ENCODE assay signal across 8 mouse cellular contexts in the genomic region with DNA sequence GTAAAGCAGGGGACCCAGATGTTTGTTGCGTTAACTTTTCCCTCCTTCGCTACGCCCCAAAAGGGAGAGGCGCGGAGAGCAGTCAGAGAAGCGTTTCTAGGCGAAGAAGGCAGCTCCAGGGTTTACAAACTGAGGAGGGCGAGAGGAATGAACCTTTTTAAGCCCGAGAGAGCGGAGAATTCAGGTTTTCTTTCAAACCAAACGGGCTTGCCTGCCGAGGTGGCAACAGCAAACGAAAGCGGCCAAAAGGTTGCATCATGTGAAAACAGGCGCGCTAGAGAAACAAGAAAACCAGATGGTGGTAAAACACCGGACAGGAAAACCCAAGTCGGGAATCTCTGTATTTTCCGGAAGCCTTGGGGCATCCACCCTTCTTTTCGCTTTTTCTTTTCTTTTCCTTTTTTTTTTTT. TPM values are rescaled to one million over a fixed set of nuclear protein-coding genes. Genes with fewer than 3 reads are reported as not detected.
DNase-seq lines count a peak whose midpoint lies in the region; ATAC-seq and TF ChIP-seq lines count a peak whose summit lies in the region.

No protein-coding gene starts in this region.

- H3K9me3 ChIP-seq in heart, embryonic 12.5 days (replicated peaks): no peaks in the 10 kb centered on the region
- no peaks in the 10 kb centered on the region for H3K9me3 ChIP-seq in limb, embryonic 15.5 days
- H3K9me3 ChIP-seq in neural tube, embryonic 15.5 days (replicated peaks): no peaks in the 10 kb centered on the region

- no peak for TF ChIP-seq CTCF in cerebellum, adult 2 months (IDR thresholded peaks at IDR 0.05; ENCODE audit: borderline replicate concordance, insufficient read depth, low read depth, low read length)

- no peak overlapping the region for H3K27ac ChIP-seq in cerebellum, adult 2 months (ENCODE audit: insufficient read depth, low read length)
- H3K27ac ChIP-seq in heart, embryonic 12.5 days (ENCODE audit: poor library complexity, severe bottlenecking): peak overlapping the region; percentile 99
- peak overlapping the region; percentile 98 for H3K27ac ChIP-seq in limb, embryonic 15.5 days
- peak overlapping the region; percentile 60; the same call in 1 of the 2 replicates for H3K27ac ChIP-seq in neural tube, embryonic 15.5 days (replicated peaks)

- ATAC-seq in cerebellum, adult (ENCODE audit: insufficient number of reproducible peaks, low FRiP score, low TSS enrichment): no peak
- no peak for ATAC-seq in heart, embryonic 12.5 days (ENCODE audit: insufficient number of reproducible peaks, low FRiP score)
- ATAC-seq in limb, embryonic 15.5 days (ENCODE audit: insufficient number of reproducible peaks, low FRiP score, low TSS enrichment, low read depth): no peak
- ATAC-seq in neural tube, embryonic 15.5 days (ENCODE audit: low FRiP score): no peak

- H3K4me2 ChIP-seq in heart, embryonic 12.5 days: peak overlapping the region; percentile 76
- H3K4me2 ChIP-seq in limb, embryonic 15.5 days: peak overlapping the region; percentile 64
- peak overlapping the region; percentile 79 for H3K4me2 ChIP-seq in neural tube, embryonic 15.5 days

- peaks cover 7% of the 10 kb centered on the region; the same call in 1 of the 2 replicates for H3K36me3 ChIP-seq in heart, embryonic 12.5 days
- no peaks in the 10 kb centered on the region for H3K36me3 ChIP-seq in limb, embryonic 15.5 days
- H3K36me3 ChIP-seq in neural tube, embryonic 15.5 days: no peaks in the 10 kb centered on the region

- H3K4me3 ChIP-seq in cerebellum, adult 2 months (replicated peaks; ENCODE audit: insufficient read depth, low read depth, low read length): peak overlapping the region; percentile 43
- peak overlapping the region; percentile 97 for H3K4me3 ChIP-seq in heart, embryonic 12.5 days
- peak overlapping the region; percentile 92 for H3K4me3 ChIP-seq in limb, embryonic 15.5 days
- H3K4me3 ChIP-seq in neural tube, embryonic 15.5 days (replicated peaks): peak overlapping the region; percentile 66

- H3K27me3 ChIP-seq in cerebellum, adult 2 months (ENCODE audit: control insufficient read depth, insufficient read depth, low read length): no peaks in the 10 kb centered on the region; the same call in 1 of the 2 replicates
- no peaks in the 10 kb centered on the region for H3K27me3 ChIP-seq in heart, embryonic 12.5 days (replicated peaks)
- H3K27me3 ChIP-seq in limb, embryonic 15.5 days: peaks cover 6% of the 10 kb centered on the region; the same call in 1 of the 2 replicates
- H3K27me3 ChIP-seq in neural tube, embryonic 15.5 days (replicated peaks): peaks cover 9% of the 10 kb centered on the region; the same call in 1 of the 2 replicates

- H3K9ac ChIP-seq in heart, embryonic 12.5 days: peak overlapping the region; percentile 100
- peak overlapping the region; percentile 82 for H3K9ac ChIP-seq in limb, embryonic 15.5 days
- H3K9ac ChIP-seq in neural tube, embryonic 15.5 days (replicated peaks): peak overlapping the region; percentile 90

- WGBS in cerebellum, adult 2 months: 2% methylated on average over 20 of the region's 20 CpGs
- under 1% methylated on average over 20 of the region's 20 CpGs for WGBS in heart, embryonic 12.5 days
- under 1% methylated on average over 20 of the region's 20 CpGs for WGBS in limb, embryonic 15.5 days
- under 1% methylated on average over 20 of the region's 20 CpGs for WGBS in neural tube, embryonic 15.5 days

- no peaks in the 10 kb centered on the region for H3K4me1 ChIP-seq in cerebellum, adult 2 months (ENCODE audit: control insufficient read depth, insufficient read depth, low read length)
- H3K4me1 ChIP-seq in heart, embryonic 12.5 days (replicated peaks): peaks cover 48% of the 10 kb centered on the region
- peaks cover 41% of the 10 kb centered on the region for H3K4me1 ChIP-seq in limb, embryonic 15.5 days
- peaks cover 50% of the 10 kb centered on the region for H3K4me1 ChIP-seq in neural tube, embryonic 15.5 days

- DNase-seq in cerebellum, adult 2 months: peak; percentile 9 to 19
- peak; percentile 24 to 48 for DNase-seq in urinary bladder, postnatal 36 days (ENCODE audit: low spot score in 2 of 2)
- no peak for DNase-seq in urinary bladder, postnatal 10 days (ENCODE audit: low spot score)
- DNase-seq in layer of hippocampus, adult 9-11 months: no peak

- TF ChIP-seq POLR2A in cerebellum, adult 2 months (IDR thresholded peaks at IDR 0.05; ENCODE audit: borderline replicate concordance, insufficient read depth, low read length): no peak

RNA-seq across cellular contexts. Expression of gene Clic4, which starts 1.2 kb away (rescaled TPM):
- 92.3 and 98.4 TPM in 2 replicates for polyA plus RNA-seq in cerebellum, adult 2 months (2012; rRNA removed)
- polyA plus RNA-seq in heart, embryonic 12.5 days (2016; fragmentation: Nextera tagmentation; extraction: Ambion mirVana): 291 and 300 TPM in 2 replicates
- polyA plus RNA-seq in limb, embryonic 15.5 days (2015; fragmentation: Nextera tagmentation; extraction: Ambion mirVana): 117 and 133 TPM in 2 replicates
- 45.3 and 62.7 TPM in 2 replicates for polyA plus RNA-seq in neural tube, embryonic 15.5 days (2015; fragmentation: Nextera tagmentation; extraction: Ambion mirVana)

Comparison
In these comparisons a context has a peak if more than half of its experiments do, and no peak if none do; other contexts are left out.
1. DNase-seq: peak in cerebellum, adult 2 months (2 of 2) and urinary bladder, postnatal 36 days (2 of 2); none in urinary bladder, postnatal 10 days (single experiment) and layer of hippocampus, adult 9-11 months (single experiment).
2. H3K4me3 ChIP-seq: peak in every context shown above with its lines; median percentile 97 in heart, embryonic 12.5 days; 92 in limb, embryonic 15.5 days; 66 in neural tube, embryonic 15.5 days; 43 in cerebellum, adult 2 months.
3. Peak in every context shown above with its lines, with median percentiles within 50 percentile points of each other: H3K4me2 ChIP-seq and H3K9ac ChIP-seq.